Mouse (Mus musculus): Measurements from ENCODE around the gene Naip5. TPM values are rescaled to one million over a fixed set of nuclear protein-coding genes. Genes with fewer than 3 reads are reported as not detected.
"Not testable (repeated sequence)": the region's sequence is repeated elsewhere in the genome, so short reads cannot be mapped to it uniquely, and the experiment has no call there.

Gene Naip5
- polyA plus RNA-seq, 1 experiment from 2014 or later: not detected

- Histone ChIP-seq H3K9ac (no peak overlapping the region), H3K27ac (no peak overlapping the region), H3K4me3 (replicated peaks) (no peak overlapping the region), H3K4me1 (no peaks in the 10 kb centered on the region), H3K36me3 (replicated peaks) (no peaks in the 10 kb centered on the region), H3K9me3 (no peaks in the 10 kb centered on the region), H3K27me3 (no peaks in the 10 kb centered on the region), H3K4me2 (no peak overlapping the region)
- no peak for ATAC-seq (ENCODE audit: low FRiP score)
- 90% methylated on average over 3 of the region's 3 CpGs for WGBS
These were observed 50.7 kb downstream of the Naip5 start for GRCm38 (mm10) chr13:100195421-100195820.

GRCm38 (mm10) chr13:100183111-100183510, 63.0 kb downstream of the Naip5 start:
- H3K4me2 ChIP-seq: not testable (repeated sequence)

GRCm38 (mm10) chr13:100174360-100174759, 71.8 kb downstream of the Naip5 start:
- H3K9ac ChIP-seq; H3K4me3 ChIP-seq (replicated peaks): not testable (repeated sequence)

More at GRCm38 (mm10) chr13:100183111-100183510, 63.0 kb downstream of the Naip5 start:
- ATAC-seq (ENCODE audit: low FRiP score); H3K27me3 ChIP-seq; H3K27ac ChIP-seq; H3K9me3 ChIP-seq; H3K4me1 ChIP-seq; H3K4me3 ChIP-seq (replicated peaks); H3K9ac ChIP-seq; H3K36me3 ChIP-seq (replicated peaks): not testable (repeated sequence)

GRCm38 (mm10) chr13:100166378-100166777, 79.7 kb downstream of the Naip5 start:
- 73% methylated on average over 2 of the region's 2 CpGs for WGBS
- H3K27me3 ChIP-seq; H3K27ac ChIP-seq; H3K4me3 ChIP-seq (replicated peaks); H3K4me1 ChIP-seq; H3K36me3 ChIP-seq (replicated peaks); H3K4me2 ChIP-seq; ATAC-seq (ENCODE audit: low FRiP score); H3K9me3 ChIP-seq; H3K9ac ChIP-seq: not testable (repeated sequence)

More at GRCm38 (mm10) chr13:100174360-100174759, 71.8 kb downstream of the Naip5 start:
- not testable (repeated sequence) for H3K27me3 ChIP-seq; H3K27ac ChIP-seq; H3K36me3 ChIP-seq (replicated peaks); ATAC-seq (ENCODE audit: low FRiP score); H3K4me2 ChIP-seq; H3K4me1 ChIP-seq; H3K9me3 ChIP-seq
- 90% methylated on average over 3 of the region's 5 CpGs for WGBS

GRCm38 (mm10) chr13:100162467-100162866, 83.7 kb downstream of the Naip5 start:
- not testable (repeated sequence) for H3K4me3 ChIP-seq (replicated peaks); H3K9ac ChIP-seq; H3K9me3 ChIP-seq; H3K27me3 ChIP-seq; H3K4me1 ChIP-seq; H3K4me2 ChIP-seq; H3K36me3 ChIP-seq (replicated peaks); ATAC-seq (ENCODE audit: low FRiP score); H3K27ac ChIP-seq

Other genes with a start within 250 kb of the Naip5 start
- gene Mccc2, start 230.7 kb downstream of the Naip5 start, polyA plus RNA-seq (2016; fragmentation: Nextera tagmentation; extraction: Ambion mirVana): 36.6 and 39.8 TPM in 2 replicates
- 33.5 and 41.2 TPM in 2 replicates for gene Bdp1, start 142.3 kb downstream of the Naip5 start, polyA plus RNA-seq (2016; fragmentation: Nextera tagmentation; extraction: Ambion mirVana)
- gene Serf1, start 138.3 kb downstream of the Naip5 start, polyA plus RNA-seq (2016; fragmentation: Nextera tagmentation; extraction: Ambion mirVana): 308 and 329 TPM in 2 replicates
- gene Smn1, start 121.5 kb downstream of the Naip5 start, polyA plus RNA-seq (2016; fragmentation: Nextera tagmentation; extraction: Ambion mirVana): 65.5 and 65.6 TPM in 2 replicates
- 0.10 and 0.15 TPM in 2 replicates for gene Naip2, start 44.2 kb downstream of the Naip5 start, polyA plus RNA-seq (2016; fragmentation: Nextera tagmentation; extraction: Ambion mirVana)
- gene Naip6, start 71.4 kb upstream of the Naip5 start, polyA plus RNA-seq (2016; fragmentation: Nextera tagmentation; extraction: Ambion mirVana): 0.10 and 0.13 TPM in 2 replicates
- not detected in 2 replicates for gene Naip1, start 206.5 kb upstream of the Naip5 start, polyA plus RNA-seq (2016; fragmentation: Nextera tagmentation; extraction: Ambion mirVana)
- gene Gtf2h2, start 246.3 kb upstream of the Naip5 start, polyA plus RNA-seq (2016; fragmentation: Nextera tagmentation; extraction: Ambion mirVana): 76.9 and 77.1 TPM in 2 replicates